Mouse (Mus musculus): ENCODE data around the gene C87436.
A peak's percentile ranks its signal among the peaks of the same experiment; 100 is the strongest.
"Not testable (repeated sequence)": the region's sequence is repeated elsewhere in the genome, so short reads cannot be mapped to it uniquely, and the experiment has no call there.

The C87436 gene

DNA sequence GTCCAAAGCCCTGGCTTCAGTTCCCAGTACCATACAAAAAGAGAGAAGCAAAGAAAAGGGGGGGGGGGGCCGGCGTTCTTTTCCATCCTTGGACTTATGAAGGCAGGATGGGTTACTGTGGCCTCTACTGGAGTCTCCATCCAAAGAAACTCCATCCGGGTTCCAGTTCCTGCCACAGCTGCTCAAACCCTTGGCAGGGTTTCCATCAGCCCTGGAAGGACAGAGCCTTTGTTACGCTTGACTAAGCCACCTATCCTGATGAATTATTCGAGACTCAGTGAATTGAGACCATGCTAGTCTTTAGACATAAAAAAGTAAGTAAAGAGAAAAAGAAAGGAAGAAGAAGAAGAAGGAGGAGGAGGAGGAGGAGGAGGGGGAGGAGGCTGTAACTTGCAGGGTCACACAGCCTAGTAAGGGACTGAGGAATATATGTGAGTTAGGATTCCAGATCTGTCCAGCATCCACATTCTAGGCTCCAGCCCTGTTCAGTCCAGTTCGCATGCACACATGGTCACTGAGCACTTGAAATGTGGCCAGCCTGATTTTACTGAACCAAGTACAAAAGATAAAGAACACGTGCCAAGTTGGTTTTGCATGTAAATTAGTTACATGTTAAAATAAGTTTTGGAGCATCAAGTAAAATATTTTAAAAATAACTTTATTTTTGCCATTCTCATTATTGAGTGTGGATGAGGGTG lies 47.9 kb downstream of the C87436 start:
- DNase-seq (ENCODE audit: low read depth), result no peak

GRCm38 (mm10) chr6:86487358-86488148 lies 49.4 kb downstream of the C87436 start:
- DNase-seq (ENCODE audit: low read depth), result peak; percentile 88

DNA sequence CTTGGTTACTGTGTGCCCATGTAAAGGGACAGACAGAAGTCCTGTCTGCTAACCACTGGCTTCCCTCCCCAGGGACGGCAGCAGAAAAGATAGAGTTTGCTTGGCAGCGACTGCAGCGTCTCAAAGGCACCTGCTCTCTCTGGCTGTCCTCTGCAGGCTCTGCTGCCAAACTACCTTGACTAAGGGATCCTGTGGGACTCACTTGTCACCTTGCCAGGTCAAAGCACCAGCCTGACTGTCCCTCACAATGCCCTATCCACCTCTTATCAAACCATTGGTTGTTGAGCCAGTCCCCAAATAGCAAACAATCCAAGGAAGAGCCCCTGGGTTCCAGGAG lies 49.9 kb downstream of the C87436 start:
- DNase-seq (ENCODE audit: low read depth), result no peak

GRCm38 (mm10) chr6:86489945-86490344 lies 51.8 kb downstream of the C87436 start:
- no peak for DNase-seq (ENCODE audit: low read depth)

- DNase-seq (ENCODE audit: low read depth), result not testable (repeated sequence)
These were observed 52.2 kb downstream of the C87436 start for GRCm38 (mm10) chr6:86490413-86490812.

DNA sequence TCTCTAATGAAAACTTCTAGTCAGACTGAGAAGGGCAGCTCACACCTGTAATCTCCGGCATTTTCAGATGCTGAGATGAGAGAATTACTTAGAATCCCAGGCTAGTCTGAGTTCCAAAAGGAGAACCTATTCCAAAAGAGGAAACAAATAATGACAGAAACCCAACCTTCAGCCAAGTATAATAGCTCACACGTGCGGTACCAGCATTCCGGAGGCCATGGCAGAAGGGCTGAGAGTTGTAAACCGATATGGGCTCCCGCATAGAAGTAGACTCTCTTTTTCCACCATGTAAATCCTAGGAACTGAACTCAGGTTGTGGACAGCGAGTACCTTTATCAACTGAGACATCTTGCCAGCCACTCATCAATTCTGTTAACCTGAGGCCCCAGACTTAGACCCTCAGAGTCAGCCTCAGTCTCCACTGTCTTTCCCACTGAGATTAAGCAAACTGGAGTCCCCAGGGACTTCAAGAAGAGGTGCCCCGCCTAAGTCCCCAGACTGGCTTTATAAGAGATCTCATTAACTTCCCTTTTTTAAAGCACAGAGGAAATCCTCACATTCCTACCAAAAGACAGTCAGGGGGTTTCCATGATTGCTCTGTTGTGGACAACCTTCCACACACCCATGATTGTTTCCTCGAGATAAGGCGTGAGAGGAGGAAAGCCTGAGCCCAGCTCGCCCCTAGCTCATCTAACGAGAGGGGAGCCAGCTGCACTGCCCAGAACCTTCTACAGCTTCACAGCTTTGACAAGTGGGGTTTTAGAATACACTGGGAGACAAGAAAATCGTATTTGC lies 55.5 kb downstream of the C87436 start:
- no peak for DNase-seq (ENCODE audit: low read depth)

DNA sequence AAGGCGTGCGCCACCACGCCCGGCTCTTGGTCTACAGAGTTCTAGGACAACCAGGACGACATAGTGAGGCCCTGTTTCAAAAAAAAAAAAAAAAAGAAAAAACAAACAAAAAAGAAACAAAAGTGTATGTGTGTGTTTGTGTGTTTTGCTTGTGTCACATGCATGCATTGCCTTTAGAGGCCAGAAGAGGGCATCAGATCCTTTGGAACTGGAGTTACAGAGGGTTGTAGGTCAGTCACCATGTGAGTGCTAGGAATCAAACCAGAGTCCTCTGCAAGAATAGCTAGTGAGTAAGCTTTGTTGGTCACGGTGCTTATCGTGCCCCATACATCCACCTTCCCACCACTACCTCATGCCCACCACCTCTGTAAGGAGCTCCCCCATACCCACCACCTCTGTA lies 56.6 kb downstream of the C87436 start:
- DNase-seq (ENCODE audit: low read depth), result no peak

DNA sequence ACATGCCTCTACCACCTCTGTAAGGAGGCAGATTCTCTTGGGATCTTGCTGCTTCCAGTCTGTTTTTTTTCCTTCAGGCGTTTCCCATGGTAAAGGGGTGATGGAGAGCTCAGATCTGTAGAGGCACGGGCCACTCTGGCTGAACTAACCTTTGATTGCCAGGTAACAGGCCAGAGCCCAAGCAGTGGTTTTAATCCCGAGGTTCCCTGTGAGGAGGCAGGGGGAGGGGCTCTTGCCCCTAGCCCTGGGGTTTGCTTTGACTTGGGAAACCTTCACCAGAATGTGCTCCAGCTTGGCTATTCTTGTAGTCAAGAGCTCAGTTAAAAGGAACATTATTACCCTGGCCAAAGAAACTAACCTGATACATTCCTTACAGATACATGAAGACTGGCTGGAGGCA lies 57.5 kb downstream of the C87436 start:
- DNase-seq (ENCODE audit: low read depth), result no peak

GRCm38 (mm10) chr6:86496127-86496526 lies 58.0 kb downstream of the C87436 start:
- no peak for DNase-seq (ENCODE audit: low read depth)

- DNase-seq (ENCODE audit: low read depth), result no peak
These were observed 58.4 kb downstream of the C87436 start for GRCm38 (mm10) chr6:86496585-86496984.

DNA sequence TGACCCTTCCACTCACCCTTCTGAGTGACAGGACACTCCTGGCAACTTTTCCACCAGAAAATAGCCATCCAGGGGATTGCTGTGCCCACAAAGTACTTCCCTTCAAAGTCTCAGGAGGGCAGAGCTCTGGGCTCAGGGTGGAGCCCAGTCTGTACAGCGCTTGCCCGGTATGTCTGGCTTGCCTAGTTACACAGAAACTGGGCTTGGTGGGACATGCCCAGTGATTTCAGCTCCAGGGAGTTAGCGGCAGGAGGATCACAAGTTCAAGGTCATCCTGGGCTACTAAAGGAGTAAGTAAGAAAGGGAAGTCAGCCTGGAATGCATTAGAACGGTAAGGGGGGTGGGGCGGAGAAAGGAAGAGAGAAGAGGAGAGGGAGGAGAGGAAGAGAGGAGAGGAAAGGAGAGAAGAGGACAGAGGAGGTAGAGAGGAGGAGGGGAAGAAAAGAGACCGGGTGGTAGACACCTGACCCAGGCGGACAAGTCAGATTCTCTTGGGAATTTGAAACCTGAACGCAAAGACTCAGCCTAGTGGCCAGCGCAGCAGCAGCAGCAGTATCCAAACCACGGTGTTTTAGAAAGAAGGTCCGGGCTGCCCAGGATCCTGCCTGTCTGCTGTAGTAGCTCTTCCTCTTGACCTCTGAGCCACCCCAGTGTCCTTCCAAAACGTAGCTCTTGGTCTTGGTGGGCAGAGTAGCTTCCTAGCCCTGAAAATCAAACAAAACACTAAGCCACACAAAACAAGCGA lies 59.1 kb downstream of the C87436 start:
- DNase-seq (ENCODE audit: low read depth), result peak; percentile 53

DNA sequence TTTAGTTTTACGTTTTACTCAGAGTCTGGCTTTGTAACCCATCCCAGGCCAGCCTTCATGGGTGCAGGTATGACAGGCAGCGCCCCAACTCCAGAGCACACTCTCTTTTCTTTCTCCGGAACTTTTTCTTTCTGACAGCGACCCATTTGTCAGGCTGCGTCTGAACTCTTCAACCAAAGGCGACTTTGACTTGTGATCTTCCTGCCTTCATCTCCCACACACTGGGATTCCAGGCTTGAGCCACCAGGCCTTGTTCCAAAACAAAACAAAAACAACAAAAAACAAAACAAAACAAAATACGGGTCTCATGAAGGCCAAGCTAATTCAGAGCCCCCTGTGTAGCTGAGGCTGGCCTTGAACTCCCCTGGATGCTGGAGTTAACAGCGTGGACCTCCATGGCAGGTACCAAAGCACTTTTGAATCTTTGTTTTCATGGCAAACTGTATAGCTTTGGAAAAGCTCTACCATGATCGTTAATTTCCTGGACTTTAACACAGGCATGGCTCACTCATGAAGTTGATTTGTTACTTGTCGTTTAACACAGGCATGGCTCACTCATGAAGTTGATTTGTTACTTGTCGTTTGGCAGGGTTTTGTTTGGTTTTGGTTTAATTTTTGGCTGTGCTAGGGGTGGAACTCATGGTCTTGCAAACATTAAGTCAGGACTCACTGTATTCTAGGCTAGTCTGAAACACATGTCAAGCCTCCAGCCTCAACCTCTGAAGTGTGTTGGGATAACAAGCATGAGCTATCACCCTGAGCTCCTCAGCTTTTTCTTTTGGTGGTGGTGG lies 60.0 kb downstream of the C87436 start:
- DNase-seq (ENCODE audit: low read depth), result no peak

DNA sequence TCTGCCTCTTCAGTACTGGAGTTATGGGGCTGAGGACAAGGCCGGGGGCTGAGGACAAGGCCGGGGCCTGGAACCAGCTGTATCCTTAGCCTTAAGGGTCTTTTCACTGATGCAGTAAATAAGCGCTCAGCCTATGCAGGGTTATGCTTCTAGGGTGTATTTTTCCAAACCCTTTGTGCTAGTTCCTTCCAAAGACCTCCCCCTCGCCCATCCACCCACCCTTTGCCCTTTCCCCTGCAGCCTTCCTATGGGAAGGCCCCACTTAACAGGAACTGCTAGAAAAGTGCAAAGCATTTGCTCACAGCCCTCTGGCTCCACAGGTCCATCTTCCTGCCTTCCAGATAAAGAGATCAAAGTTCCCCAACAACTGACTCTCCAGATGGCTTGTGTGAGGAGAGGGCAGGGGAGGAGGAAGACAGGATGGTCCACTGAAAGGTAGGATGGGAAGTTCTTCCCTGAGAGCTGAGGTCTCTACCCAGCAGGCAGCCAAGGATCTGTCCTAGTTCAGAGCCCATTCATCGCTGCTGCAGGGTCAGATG lies 61.5 kb downstream of the C87436 start:
- DNase-seq (ENCODE audit: low read depth), result no peak

DNA sequence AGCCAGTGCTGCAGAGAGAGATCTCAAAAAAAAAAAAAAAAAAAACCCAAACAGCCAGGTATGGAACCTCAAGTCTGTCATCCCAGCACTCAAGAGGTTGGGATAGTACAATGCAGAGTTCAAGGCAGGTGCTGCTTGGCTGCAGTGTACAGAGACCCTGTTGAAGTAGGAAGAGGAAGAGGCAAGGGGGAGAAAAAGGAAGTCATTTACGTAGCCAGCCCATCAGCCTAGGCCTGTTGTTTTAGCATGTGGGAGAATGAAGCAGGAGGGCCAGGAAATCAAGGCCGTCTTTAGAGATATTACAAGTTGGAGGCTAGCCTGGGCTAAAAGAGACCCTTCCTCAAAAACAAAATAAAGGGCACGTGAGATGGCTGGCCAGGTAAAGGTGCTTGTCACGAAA lies 65.3 kb downstream of the C87436 start:
- DNase-seq (ENCODE audit: low read depth), result no peak

DNA sequence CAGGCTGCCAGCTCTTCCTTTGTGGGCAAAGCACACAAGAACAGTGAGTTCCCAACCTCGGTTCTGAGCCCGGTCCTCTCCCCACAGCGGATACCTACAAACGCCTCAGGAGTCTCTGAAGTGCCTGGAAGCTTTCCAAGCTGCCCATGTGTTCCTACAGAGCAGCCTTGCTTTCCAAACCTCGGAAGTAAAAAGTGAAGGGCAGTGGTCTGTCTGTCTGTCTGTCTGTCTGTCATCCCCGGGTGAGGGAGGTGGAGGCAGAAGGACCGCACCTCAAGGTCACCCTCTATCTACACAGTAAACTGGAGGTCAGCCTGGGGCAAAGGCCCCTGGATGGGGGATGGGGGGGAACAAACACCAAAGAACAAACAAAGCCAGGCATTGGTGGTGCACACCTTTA lies 67.5 kb downstream of the C87436 start:
- DNase-seq (ENCODE audit: low read depth), result no peak

- no peak for DNase-seq (ENCODE audit: low read depth)
These were observed 68.1 kb downstream of the C87436 start for GRCm38 (mm10) chr6:86506309-86506708.

- no peak for DNase-seq (ENCODE audit: low read depth)
These were observed 68.9 kb downstream of the C87436 start for GRCm38 (mm10) chr6:86507116-86507515.

DNA sequence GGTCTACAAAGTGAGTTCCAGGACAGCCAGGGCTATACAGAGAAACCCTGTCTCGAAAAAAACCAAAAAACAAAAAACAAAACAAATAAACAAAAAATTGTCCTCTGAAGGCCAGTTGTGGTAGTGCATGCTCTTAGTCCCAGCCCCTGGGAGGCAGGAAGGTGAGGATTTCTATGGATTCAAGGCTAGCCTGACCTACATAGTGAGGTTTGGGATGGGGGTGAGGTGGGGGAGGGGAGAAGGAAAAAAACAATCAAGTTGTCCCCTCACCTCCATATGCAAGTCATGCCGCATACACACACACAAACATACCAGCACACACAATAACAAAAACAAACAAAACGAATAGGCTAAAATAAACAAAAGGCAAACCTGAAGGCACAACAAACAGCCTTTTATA lies 70.6 kb downstream of the C87436 start:
- no peak for DNase-seq (ENCODE audit: low read depth)

DNA sequence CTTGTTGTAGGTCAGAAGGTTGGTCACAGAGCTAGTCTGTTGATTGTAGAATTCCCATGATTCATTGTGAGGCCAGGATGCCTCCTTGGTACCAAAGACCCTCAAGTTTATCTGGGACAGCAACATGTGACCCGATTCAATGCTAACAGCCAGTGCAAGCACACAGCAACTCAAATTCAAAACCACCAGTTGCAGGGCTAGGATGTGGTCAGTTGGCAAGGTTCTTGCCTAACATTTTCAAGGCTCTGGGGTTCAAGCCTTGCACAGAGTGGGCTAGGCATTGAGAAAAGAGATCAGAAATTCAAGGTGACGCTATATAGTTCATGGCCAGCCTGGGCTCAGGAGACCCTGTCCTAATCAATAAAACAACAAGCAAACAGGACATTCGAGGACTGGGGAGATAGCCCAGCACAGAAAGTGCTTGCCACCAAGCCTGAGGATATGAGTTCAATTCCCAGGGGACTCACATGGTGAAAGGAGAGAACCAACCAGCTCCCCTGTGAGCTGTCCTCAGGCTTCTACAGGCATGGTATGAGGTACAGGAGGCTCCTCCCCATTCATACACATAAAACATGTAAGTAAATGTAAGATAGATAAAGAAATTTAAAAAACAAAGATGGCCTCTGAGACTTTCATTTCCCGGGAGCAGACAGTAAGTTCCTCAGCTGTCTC lies 71.2 kb downstream of the C87436 start:
- no peak for DNase-seq (ENCODE audit: low read depth)

DNA sequence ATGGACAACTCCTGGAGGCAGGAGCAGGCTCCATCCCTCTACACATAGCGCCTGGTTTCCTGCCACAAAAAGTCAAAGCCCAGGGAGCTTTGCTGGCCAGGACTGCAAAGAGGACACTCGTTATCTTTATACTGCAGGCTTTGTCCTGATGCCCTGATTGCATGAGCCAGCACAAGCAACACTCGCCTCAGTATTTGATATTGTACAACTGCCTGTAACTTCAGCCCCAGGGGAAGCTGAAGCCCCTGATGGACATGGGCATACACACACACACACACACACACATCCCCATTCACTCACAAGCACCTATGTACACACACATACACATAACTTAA lies 71.7 kb downstream of the C87436 start:
- no peak for DNase-seq (ENCODE audit: low read depth)

GRCm38 (mm10) chr6:86510979-86511378 lies 72.8 kb downstream of the C87436 start:
- no peak for DNase-seq (ENCODE audit: low read depth)

Data from naive thymus-derived CD4-positive, alpha-beta T cell, adult 2 months (primary cell).